Mouse (Mus musculus) forebrain, embryonic 14.5 days (tissue): ENCODE measurements around the gene Arnt2. TPM values are rescaled to one million over a fixed set of nuclear protein-coding genes. Genes with fewer than 3 reads are reported as not detected.

Experiments
- ATAC-seq: fragments of 200-750 bp; cut with Nextera tagmentation; 2 replicates; pipeline ENCODE4 v1.8.0; 2017; ENCODE audit warnings: mild to moderate bottlenecking, moderate library complexity
- DNase-seq: peaks from one replicate; pipeline ENCODE4 v3.0.0-alpha.2; 2015; ENCODE audit warnings: low spot score
- H3K27ac ChIP-seq: fragments of 300-500 bp; sonication (generic); 2 replicates; pipeline ENCODE4 v1.5.1; 2014; ENCODE audit warnings: low read depth, mild to moderate bottlenecking, control low read depth, low read length, moderate library complexity
- H3K27me3 ChIP-seq: fragments of 300-500 bp; sonication (generic); replicated peaks from 2 replicates; pipeline ENCODE4 v1.6.1; 2014; ENCODE audit warnings: low read length, control low read depth, mixed read lengths; ENCODE audit not compliant: control insufficient read depth, insufficient read depth
- H3K36me3 ChIP-seq: fragments of 300-500 bp; sonication (generic); 2 replicates; pipeline ENCODE4 v1.6.1; 2014; ENCODE audit warnings: low read length, control low read depth; ENCODE audit not compliant: control insufficient read depth, insufficient read depth
- H3K4me1 ChIP-seq: fragments of 300-500 bp; sonication (generic); 2 replicates; pipeline ENCODE4 v1.6.1; 2014; ENCODE audit warnings: antibody characterized with exemption, low read length, control low read depth; ENCODE audit not compliant: control insufficient read depth, insufficient read depth
- H3K4me2 ChIP-seq: fragments of 300-500 bp; sonication (generic); 2 replicates; pipeline ENCODE4 v1.6.1; 2014; ENCODE audit warnings: mild to moderate bottlenecking, control low read depth, low read length
- H3K4me3 ChIP-seq: fragments of 300-500 bp; sonication (generic); 2 replicates; pipeline ENCODE4 v1.5.1; 2014; ENCODE audit warnings: low read depth, low read length, control low read depth
- H3K9ac ChIP-seq: fragments of 300-500 bp; sonication (generic); 2 replicates; pipeline ENCODE4 v1.6.1; 2014; ENCODE audit warnings: mild to moderate bottlenecking, low read length, control low read depth, moderate library complexity
- H3K9me3 ChIP-seq: fragments of 300-500 bp; sonication (generic); replicated peaks from 2 replicates; pipeline ENCODE4 v1.6.1; 2016; ENCODE audit warnings: low read length, control low read depth, mixed read lengths; ENCODE audit not compliant: control insufficient read depth
- WGBS: fragments of 180-500 bp; shearing (Covaris S2); extraction: QIAGEN DNeasy Blood & Tissue Kit; methylation state at CpG from one replicate; pipeline ENCODE4 v1.1.7; 2014; 5-methylcytosine and 5-hydroxymethylcytosine counted together
- polyA plus RNA-seq: library from polyadenylated mRNA; unstranded; fragments of >200 nt; fragmentation: Nextera tagmentation; extraction: Ambion mirVana; gene quantifications from 2 replicates; pipeline ENCODE4 v1.2.1, GENCODE M21; 2014

Arnt2 gene
- polyA plus RNA-seq, 1 experiment from 2014 or later = 51.4 TPM

GRCm38 (mm10) chr7:84432151-84432550 is 22.2 kb upstream of the Arnt2 start:
- Histone ChIP-seq H3K27me3 (no peaks in the 10 kb centered on the region), H3K36me3 (no peaks in the 10 kb centered on the region), H3K4me1 (no peaks in the 10 kb centered on the region), H3K9me3 (no peaks in the 10 kb centered on the region), H3K27ac (no peak overlapping the region), H3K9ac (no peak overlapping the region), H3K4me2 (no peak overlapping the region), H3K4me3 (no peak overlapping the region)
- DNase-seq (no peak), ATAC-seq (no peak)

GRCm38 (mm10) chr7:84427221-84427620 is 17.2 kb upstream of the Arnt2 start:
- Histone ChIP-seq H3K27ac (no peak overlapping the region), H3K9me3 (no peaks in the 10 kb centered on the region), H3K9ac (no peak overlapping the region), H3K27me3 (no peaks in the 10 kb centered on the region), H3K4me1 (peaks cover 3% of the 10 kb centered on the region; the same call in 1 of the 2 replicates), H3K4me2 (no peak overlapping the region), H3K4me3 (no peak overlapping the region), H3K36me3 (no peaks in the 10 kb centered on the region)
- no peak for ATAC-seq
- WGBS = 89% methylated on average over 2 of the region's 2 CpGs
- DNase-seq = no peak

- peaks cover 3% of the 10 kb centered on the region; the same call in 1 of the 2 replicates for H3K4me1 ChIP-seq
- H3K36me3 ChIP-seq = no peaks in the 10 kb centered on the region
- no peak overlapping the region for H3K4me3 ChIP-seq
- H3K27me3 ChIP-seq = no peaks in the 10 kb centered on the region
- 11% methylated on average over 7 of the region's 7 CpGs for WGBS
- H3K9ac ChIP-seq = no peak overlapping the region
- H3K9me3 ChIP-seq = no peaks in the 10 kb centered on the region
- peak; percentile 70 for DNase-seq
- H3K4me2 ChIP-seq = no peak overlapping the region
- peak overlapping the region; percentile 2; the same call in 1 of the 2 replicates for H3K27ac ChIP-seq
- ATAC-seq = peak; percentile 83
These were observed 14.9 kb upstream of the Arnt2 start for GRCm38 (mm10) chr7:84424670-84425385.

- H3K27me3 ChIP-seq = no peaks in the 10 kb centered on the region
- ATAC-seq (no peak), DNase-seq (no peak)
- H3K9me3 ChIP-seq = no peaks in the 10 kb centered on the region
- no peak overlapping the region for H3K4me2 ChIP-seq
- peaks cover 3% of the 10 kb centered on the region; the same call in 1 of the 2 replicates for H3K4me1 ChIP-seq
- no peaks in the 10 kb centered on the region for H3K36me3 ChIP-seq
- H3K9ac ChIP-seq = no peak overlapping the region
- H3K4me3 ChIP-seq = no peak overlapping the region
- no peak overlapping the region for H3K27ac ChIP-seq
These were observed 11.8 kb upstream of the Arnt2 start for GRCm38 (mm10) chr7:84421753-84422152.

GRCm38 (mm10) chr7:84421291-84421665 is 11.3 kb upstream of the Arnt2 start:
- Histone ChIP-seq H3K27ac (no peak overlapping the region), H3K4me1 (peaks cover 3% of the 10 kb centered on the region; the same call in 1 of the 2 replicates), H3K4me2 (no peak overlapping the region), H3K27me3 (no peaks in the 10 kb centered on the region), H3K9ac (no peak overlapping the region), H3K9me3 (no peaks in the 10 kb centered on the region), H3K36me3 (no peaks in the 10 kb centered on the region), H3K4me3 (no peak overlapping the region)
- ATAC-seq = no peak
- no peak for DNase-seq

- H3K27ac ChIP-seq = no peak overlapping the region
- no peak overlapping the region for H3K4me2 ChIP-seq
- no peaks in the 10 kb centered on the region for H3K27me3 ChIP-seq
- 61% methylated on average over 3 of the region's 3 CpGs for WGBS
- no peak for DNase-seq
- H3K4me3 ChIP-seq = no peak overlapping the region
- no peaks in the 10 kb centered on the region for H3K9me3 ChIP-seq
- peaks cover 3% of the 10 kb centered on the region; the same call in 1 of the 2 replicates for H3K4me1 ChIP-seq
- no peaks in the 10 kb centered on the region for H3K36me3 ChIP-seq
- no peak overlapping the region for H3K9ac ChIP-seq
- no peak for ATAC-seq
These were observed 10.8 kb upstream of the Arnt2 start for GRCm38 (mm10) chr7:84420581-84421290.

- no peak overlapping the region for H3K9ac ChIP-seq
- H3K27me3 ChIP-seq = no peaks in the 10 kb centered on the region
- H3K36me3 ChIP-seq = no peaks in the 10 kb centered on the region
- ATAC-seq (no peak), DNase-seq (no peak)
- no peak overlapping the region for H3K4me3 ChIP-seq
- H3K4me2 ChIP-seq = no peak overlapping the region
- no peak overlapping the region for H3K27ac ChIP-seq
- H3K9me3 ChIP-seq = no peaks in the 10 kb centered on the region
- H3K4me1 ChIP-seq = no peaks in the 10 kb centered on the region
These were observed 7.5 kb upstream of the Arnt2 start for GRCm38 (mm10) chr7:84417441-84417840.

GRCm38 (mm10) chr7:84412570-84412969 is 2.6 kb upstream of the Arnt2 start:
- no peaks in the 10 kb centered on the region for H3K9me3 ChIP-seq
- no peak overlapping the region for H3K4me2 ChIP-seq
- ATAC-seq = no peak
- H3K9ac ChIP-seq = no peak overlapping the region
- peaks cover 16% of the 10 kb centered on the region for H3K4me1 ChIP-seq
- no peaks in the 10 kb centered on the region for H3K36me3 ChIP-seq
- WGBS = 16% methylated on average over 8 of the region's 8 CpGs
- H3K27me3 ChIP-seq = no peaks in the 10 kb centered on the region
- H3K27ac ChIP-seq = no peak overlapping the region
- H3K4me3 ChIP-seq = no peak overlapping the region
- no peak for DNase-seq

GRCm38 (mm10) chr7:84409241-84409895 is 608 bp downstream of the Arnt2 start:
- peak overlapping the region; percentile 95 for H3K9ac ChIP-seq
- H3K27ac ChIP-seq = peak overlapping the region; percentile 97
- no peaks in the 10 kb centered on the region for H3K27me3 ChIP-seq
- 1% methylated on average over 34 of the region's 39 CpGs for WGBS
- H3K36me3 ChIP-seq = 0 out of 2 replicates have a peak, but pooled peaks cover 5% of the 10 kb centered on the region
- H3K4me2 ChIP-seq = peak overlapping the region; percentile 56
- DNase-seq (peak; percentile 81), ATAC-seq (peak; percentile 43)
- H3K4me3 ChIP-seq = peak overlapping the region; percentile 75
- H3K9me3 ChIP-seq = no peaks in the 10 kb centered on the region
- peaks cover 21% of the 10 kb centered on the region for H3K4me1 ChIP-seq
